Mouse (Mus musculus) embryo, embryonic 11.5 days (tissue): Measurements from ENCODE around the gene Cnpy2.
"Not testable (repeated sequence)": the region's sequence is repeated elsewhere in the genome, so short reads cannot be mapped to it uniquely, and the experiment has no call there.

Experiments
- DNase-seq: peaks from one replicate; pipeline ENCODE4 v3.0.0-alpha.2; 2012; ENCODE audit warnings: low read depth, low spot score

Gene Cnpy2

DNA sequence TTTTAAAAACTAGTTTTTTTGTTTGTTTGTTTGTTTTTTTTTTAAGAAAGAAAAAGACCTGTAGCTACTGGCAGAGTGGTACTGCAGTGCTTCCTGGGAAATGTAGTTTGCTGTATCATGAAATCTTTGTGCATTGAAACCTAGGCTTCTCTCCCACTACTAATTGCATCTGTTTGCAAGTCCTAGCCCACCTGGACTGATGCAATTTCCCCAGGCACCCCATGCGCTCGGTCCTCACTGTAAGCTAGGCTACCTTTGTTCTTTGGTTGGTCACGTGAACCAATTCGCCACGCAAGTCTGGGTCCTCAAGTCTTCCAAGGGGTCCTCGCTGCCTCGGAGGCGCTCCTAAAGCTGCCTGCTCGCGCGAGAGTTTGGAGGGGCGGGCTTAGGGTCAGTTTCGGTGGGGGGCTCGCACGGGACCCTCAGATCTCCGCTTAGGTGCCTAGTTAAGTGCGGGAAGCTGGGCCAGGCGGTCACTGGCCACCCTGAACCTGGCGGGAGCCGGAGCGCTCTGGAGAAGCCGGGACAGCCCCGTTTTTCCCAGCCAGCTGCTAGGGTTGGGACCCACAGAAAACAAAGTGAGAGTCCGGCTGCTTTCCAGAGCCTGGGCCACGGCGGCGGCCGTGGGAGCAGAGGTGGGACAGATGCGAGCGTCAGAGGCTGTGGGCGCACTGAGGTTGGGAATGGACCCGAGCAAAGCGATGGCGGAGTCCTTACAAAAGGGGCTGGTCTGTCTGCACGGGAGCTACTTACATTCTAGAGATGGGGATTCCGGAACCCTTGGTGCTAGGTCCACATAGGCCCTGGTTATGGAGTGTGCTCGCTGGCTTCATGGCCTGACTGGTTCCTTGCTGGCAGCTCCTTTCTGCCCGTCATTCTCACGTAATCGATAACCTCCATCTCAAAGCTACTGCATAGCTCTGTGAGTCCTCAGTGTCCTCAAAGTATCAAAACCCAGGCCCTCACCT is at the start of gene Cnpy2:
Gene Cnpy2 (plus strand): TSS at position 319 of the 968 bp plus-strand sequence.
- DNase-seq = peak; percentile 89

DNA sequence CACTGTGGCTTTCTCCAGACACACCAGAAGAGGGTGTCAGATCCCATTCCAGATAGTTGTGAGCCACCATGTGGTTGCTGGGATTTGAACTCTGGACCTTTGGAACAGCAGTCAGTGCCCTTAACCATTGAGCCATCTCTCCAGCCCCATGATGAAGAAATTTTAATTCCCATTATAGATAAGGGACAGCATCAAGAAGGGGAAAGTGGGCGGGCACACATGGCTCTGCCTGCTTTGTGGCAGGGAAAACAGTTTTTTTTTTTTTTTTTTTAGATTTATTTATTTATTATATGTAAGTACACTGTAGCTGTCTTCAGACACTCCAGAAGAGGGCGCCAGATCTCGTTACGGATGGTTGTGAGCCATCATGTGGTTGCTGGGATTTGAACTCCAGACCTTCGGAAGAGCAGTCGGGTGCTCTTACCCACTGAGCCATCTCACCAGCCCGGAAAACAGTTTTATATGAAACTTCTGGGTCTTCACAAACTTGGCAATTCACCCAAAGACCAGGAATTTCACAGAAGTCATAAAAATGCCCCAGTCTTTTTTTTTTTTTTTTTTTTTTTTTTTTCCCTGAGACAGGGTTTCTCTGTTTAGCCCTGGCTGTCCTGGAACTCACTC is 49.3 kb upstream of the Cnpy2 start:
- not testable (repeated sequence) for DNase-seq

DNA sequence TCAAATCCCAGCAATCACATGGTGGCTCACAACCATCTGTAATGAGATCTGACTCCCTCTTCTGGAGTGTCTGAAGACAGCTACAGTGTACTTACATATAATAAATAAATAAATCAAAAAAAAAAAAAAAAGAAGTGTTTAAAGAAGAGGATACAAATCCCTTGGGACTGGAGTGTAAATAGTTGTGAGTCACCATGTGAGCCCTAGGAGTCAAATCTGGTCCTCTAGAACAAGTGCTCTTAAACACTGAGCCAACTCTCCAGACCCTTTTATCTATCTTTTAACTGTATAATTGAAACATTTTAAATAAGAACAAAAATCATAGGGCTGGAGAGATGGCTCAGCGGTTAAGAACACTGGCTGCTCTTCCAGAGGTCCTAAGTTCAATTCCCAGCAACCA is 46.9 kb upstream of the Cnpy2 start:
- not testable (repeated sequence) for DNase-seq

DNA sequence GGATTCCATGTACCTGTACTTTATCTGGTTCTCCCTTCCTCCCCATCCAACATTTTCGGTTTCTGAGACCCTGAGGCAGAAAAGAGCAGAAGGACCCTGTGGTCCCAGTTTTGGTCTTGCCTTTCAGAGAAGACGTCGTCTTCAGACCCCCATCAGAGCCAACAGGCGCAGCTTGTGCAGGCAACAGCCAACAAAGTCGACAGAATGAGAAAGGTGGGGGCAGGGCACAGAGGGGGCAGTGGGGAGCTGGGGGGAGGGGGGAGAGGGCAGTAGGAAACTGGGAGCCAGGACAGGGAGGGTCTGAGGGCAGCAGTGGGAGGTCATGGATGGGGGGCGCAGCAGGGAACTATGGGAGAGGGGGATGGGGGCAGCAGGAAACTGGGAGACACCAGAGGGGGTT is 44.1 kb upstream of the Cnpy2 start:
- no peak for DNase-seq

DNA sequence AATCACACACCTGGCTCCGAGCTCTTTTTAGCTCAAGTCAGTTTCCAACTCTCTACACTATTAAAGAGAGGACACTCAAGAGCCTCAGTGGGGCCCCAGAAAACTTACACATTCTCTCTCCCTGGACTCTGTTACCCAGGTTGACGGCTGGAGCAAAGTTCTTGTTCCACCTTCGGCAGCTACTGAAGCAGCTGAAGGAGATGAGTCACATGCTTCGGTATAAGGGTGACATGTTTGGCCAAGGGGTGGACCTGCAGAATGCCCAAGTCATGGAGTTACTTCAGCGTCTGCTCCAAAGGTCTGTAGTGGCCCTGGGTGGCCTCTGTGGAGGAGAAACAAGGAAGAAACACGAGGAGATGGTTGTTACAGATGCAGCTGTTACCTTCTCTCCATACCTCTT is 41.3 kb upstream of the Cnpy2 start:
- no peak for DNase-seq

DNA sequence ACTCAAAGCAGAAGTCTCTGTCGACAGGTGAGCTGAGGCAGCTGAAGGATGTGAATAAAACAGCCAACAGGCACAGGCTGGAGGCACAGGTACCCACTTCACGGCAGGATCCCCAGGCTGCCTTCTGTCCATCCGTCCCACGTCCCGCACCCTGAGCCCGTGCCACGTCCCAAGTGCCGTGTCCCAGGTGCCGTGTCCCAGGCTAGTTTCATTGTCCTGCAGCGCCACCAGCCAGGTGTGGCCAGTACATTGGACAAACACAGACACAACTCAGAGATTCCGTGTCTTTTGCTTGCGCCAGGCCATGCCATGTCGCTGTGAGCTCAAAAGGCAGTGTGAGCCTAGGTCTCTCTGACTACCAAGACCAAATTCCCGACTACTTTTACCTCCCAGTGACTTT is 40.6 kb upstream of the Cnpy2 start:
- DNase-seq = no peak

DNA sequence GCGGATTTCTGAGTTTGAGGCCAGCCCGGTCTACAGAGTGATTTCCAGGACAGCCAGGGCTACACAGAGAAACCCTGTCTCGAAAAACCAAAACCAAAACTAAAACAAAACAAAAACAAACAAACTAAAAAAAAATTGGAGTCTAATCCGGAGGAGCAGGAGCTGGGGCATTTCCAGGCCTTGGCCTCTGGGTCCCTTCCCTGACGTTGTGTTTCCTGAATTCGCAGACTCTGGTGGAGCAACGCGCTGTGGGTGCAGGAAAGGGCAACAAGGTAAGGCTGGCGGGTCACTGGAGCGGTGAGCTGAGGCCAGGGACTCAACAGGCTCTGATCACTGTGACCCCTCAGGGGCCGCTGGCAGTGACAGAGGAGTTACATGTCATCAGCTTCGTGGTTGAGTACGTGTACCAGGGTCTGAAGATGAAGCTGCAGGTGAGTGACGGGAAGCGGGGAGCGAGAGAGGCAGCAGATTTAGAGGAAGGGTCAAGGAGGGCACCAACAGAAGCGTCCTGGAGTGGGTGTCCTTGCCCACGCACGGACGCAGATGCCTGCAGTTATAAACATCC is 39.3 kb upstream of the Cnpy2 start:
- no peak for DNase-seq

DNA sequence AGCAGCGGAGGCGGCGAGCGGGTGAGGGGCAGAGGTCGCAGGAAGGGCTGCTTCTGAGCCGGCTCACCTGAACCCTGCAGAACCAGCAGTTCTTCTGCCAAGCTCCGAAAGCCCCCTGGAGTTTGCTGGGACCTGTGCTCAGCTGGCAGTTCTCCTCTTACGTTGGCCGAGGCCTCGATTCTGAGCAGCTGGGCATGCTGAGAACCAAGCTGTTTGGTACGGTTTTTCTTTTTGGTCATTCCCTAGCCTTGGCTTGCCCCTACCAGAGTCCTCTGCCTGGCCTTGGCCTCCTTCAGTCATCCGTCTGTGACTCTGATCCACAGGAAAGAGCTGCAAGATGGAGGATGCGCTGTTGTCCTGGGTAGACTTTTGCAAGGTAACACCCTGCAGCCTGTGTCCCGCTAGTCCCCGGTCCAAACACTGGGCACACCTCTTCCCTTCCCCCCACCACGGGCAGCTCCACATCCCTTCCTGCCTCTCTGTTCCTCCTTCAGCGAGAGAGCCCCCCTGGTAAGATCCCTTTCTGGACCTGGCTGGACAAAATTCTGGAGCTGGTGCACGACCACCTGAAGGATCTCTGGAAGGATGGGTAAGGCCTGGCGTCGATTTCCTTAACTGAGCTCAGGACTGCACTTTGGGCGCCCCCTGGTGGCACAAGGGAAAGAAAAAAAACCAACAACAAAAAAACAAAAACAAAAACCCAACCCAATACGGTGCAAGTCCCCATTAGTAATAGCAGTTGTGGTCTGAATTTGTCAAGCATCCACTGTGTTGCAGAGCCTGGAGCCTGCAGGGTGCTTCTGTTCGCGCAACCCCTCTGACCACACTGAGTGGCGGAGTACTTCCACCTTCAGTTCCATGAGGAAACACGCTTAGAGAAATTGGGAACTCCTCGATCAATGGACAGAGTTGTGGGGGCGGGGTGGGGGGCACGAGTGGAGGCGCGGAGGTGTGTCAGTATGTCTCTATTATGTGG is 38.4 kb upstream of the Cnpy2 start:
- DNase-seq = peak; percentile 65

DNA sequence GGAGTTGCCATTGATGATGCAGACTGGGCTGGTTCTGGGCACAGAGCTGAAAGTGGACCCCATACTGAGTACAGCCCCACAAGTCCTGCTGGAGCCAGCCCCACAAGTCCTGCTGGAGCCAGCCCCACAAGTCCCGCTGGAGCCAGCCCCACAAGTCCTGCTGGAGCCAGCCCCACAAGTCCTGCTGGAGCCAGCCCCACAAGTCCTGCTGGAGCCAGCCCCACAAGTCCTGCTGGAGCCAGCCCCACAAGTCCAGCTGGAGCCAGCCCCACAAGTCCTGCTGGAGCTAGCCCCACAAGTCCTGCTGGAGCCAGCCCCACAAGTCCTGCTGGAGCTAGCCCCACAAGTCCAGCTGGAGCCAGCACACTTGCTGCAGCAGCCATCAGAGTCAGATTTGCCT is 31.7 kb upstream of the Cnpy2 start:
- not testable (repeated sequence) for DNase-seq

DNA sequence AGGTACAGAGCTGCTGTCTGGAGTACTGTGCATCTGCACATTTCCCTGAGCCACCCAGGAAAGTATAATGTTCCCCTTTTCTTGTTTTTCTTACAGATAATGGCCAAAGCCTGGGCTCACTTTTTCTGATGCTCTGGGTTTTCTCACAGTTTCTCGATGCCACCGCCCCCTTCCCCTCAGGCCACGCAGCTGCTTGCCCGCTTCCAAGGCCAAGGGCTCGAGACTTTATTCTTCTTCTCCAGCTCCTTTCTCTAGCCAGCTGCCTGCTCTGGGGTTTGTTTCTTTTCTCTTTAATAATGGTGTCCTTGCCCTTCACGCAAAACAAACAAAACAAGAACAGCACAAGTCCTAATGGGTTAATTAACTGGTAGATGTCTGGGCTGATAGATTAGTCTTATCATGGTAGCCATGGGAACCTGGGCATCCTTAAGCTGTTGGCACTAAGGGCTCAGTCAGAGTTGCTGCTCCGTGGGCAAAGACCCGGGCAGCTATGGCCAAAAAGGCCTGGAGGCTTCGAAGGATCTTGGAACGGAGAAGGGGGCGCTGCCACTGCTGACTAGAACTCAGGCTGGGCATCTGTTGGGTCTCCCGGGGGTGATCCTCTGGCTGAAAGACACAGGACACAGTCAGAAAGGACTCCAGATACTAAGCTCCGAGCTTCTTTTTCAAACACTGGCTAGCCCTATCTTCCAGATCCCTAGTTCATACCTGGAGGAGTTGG is 25.7 kb upstream of the Cnpy2 start:
- DNase-seq = no peak

DNA sequence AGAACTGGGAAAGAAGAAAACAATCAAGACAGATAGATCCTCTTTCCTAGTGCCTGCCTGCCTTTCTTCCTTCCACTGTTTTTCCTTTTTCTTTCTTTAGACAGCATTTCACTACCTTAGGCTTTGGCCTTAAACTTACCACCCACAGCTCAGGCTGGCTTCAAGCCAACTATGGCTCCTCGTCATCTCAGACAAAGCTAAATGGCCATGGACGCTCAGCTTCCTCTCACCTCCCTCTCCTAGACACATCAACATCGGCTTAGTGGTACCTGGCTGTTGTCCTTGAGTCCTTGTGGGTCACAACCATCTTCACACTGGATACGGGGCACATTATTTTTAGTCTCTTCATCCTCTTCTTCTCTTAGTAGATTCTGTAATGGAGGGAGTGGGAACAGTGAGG is 25.0 kb upstream of the Cnpy2 start:
- no peak for DNase-seq

DNA sequence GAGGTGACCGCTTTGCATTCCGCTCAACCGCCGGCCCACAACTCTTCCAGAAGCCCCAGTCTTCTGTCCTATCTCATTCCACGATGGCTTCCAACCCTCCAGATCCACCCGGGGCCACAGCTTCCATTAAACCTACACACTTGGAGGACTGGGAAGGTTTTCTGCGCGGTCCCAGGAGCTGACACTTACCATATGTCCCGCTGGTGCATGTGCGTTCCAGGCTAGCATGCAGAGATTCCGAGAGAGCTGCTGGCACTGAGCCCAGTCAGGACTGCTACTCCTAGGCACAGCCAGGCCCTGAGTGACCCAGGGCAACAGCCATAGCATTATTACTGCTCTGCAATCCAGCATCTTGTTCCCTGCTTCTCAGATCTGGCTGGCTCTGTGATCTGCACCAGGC is 24.6 kb upstream of the Cnpy2 start:
- DNase-seq = no peak

DNA sequence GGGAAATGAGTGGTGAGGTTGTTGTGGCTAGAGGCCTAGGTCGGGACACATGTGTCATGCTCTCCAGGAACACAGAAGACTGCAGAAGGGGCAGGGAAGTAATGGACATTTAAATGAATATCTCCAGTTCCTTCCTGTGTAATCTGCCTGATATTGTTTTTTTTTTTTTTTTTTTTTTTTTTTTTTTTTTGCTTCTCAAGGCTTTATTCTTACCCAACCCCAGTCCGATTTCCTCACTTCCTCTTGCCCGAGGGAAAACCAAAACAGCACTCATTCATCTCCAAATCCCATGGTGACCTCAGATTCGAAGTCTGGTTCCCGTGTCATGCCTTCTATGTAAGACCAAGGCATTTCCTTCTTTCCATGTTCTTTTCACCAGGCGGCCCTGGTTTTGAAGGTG is 24.0 kb upstream of the Cnpy2 start:
- no peak for DNase-seq

DNA sequence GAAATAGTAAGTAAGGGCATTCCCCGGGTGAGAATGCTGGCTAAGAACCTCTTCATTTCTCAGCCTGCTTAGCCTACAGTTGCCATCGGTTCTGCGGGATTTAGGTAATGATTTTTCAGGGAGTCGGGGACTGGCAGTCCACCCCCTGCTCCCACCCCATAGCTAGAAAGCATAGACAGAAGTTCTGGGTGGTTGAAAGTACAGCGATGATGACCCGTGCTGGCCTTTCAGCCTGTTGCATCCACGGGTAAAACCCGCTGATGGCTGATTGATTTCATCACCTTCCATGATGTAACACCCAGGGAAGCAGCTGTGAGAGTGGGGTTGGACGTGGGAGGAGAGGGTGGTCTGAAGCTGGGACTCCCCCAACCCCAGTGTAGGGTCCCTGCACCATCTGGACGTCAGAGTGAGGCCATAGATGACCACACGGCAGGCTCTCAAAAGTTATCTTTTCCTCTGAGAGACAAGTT is 23.5 kb upstream of the Cnpy2 start, which contains the start of gene Il23a:
Gene Il23a (minus strand): TSS at position 51 of the 470 bp plus-strand sequence.
- DNase-seq = no peak

DNA sequence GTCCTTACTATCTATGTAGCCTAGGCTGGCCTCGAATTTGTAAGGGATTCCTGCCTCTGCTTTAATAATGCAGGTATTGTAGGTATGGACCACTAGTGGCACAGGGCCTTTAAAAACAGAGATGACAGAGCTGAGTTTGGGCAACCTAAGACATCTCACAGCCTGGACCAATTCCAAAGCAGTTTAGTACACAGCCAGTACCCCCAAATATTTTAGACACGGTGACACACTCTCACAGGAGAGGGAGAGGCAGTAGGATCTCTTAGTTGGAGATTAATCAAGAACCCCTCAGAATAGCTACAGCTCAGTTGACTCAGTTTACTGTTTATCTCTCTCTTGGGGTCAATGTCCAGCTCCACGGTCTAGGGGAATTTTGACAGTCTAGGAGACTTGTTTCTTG is 19.9 kb upstream of the Cnpy2 start:
- no peak for DNase-seq

DNA sequence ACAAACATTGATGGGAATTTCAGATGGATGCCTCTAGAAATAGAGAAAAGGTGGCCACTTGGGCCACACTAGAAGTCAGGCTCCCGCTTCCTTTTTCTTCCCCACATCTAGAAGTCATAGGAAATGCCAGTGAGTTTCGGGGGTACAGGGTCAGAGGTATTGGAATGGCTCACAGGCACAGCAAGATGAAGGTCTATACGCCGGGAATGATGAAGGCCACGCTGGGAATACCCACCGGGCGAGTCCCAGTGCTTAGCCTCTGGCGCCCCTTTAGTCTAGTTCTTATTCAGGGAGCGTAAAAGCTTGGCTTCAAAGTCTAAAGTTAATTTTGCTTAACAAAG is 19.5 kb upstream of the Cnpy2 start:
- no peak for DNase-seq

DNA sequence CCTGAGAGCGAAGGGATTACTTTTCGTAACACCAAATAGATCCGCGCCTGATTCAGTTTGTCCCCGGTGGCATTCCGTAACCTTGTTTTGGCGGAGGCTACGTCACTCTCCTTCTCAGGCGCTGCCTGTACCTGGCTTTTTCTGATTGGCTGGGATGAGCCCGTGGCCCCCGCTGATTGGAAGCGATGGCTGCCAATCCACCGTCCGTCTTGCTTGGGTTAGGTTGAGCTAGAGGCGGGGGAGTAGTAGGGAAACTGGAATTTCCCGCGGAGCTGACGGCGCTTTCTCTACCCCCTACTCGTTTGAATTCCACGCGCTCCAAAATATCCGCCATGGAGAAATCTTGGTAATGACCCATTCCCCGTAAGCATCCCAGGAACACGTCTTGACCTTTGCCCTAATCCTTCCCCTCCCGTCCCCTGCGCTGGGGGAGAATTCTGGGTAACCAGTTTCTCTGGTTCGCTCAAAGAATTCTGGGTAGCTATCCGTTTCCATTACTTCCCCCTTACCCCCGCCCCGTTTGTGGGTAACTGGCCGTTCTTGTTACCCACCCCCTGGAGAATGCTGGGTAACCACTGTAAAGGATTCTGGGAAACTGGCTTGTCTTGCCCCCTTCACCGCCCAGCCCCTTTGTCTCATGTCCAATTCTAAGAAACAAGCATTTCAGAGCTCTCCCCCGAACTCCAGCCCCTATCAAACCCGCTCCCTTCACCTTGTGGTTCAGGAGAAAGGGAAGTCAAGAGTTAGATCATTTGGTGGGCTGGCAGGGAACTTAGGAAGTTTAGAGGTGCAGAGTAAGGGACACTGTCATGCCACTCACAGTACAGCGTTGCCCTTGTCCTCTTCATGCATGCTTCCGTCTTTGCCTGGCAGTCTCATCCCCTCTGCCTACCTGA is 18.9 kb upstream of the Cnpy2 start, which contains the start of gene Pan2:
Gene Pan2 (plus strand): TSS at position 210 of the 896 bp plus-strand sequence.
- DNase-seq = peak; percentile 99

DNA sequence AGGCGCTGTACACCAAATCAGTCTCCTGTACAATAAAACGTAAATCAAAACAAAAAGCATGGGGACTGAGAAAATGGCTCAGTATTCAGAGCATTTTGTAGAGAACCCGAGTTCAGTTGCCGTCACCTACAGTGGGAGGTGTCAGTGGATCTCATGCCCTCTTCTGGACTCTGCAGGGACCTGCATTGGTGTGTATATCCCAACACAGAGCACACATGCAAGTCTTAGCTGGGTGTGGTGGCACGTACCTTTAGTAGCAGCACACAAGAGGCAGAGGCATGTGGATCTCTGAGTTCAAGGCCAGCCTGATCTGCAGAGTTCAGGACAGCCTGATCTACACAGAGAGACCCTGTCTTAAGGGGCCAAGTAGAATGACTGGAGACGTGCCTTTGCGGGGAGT is 12.6 kb upstream of the Cnpy2 start:
- no peak for DNase-seq

DNA sequence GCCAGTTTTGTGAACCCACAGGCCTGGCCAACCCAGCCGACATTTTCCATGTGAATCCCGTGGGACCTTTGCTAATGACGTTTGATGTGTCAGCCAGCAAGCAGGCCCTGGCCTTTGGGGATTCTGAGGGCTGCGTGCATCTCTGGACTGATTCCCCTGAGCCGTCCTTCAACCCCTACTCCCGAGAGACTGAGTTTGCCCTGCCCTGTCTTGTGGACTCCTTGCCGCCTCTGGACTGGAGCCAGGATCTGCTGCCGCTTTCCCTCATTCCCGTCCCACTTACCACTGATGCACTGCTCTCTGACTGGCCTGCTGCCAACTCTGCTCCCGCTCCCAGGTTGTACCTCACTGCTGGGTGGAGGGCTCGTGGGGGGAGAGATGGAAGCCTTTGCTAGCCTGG is 12.1 kb upstream of the Cnpy2 start:
- no peak for DNase-seq

DNA sequence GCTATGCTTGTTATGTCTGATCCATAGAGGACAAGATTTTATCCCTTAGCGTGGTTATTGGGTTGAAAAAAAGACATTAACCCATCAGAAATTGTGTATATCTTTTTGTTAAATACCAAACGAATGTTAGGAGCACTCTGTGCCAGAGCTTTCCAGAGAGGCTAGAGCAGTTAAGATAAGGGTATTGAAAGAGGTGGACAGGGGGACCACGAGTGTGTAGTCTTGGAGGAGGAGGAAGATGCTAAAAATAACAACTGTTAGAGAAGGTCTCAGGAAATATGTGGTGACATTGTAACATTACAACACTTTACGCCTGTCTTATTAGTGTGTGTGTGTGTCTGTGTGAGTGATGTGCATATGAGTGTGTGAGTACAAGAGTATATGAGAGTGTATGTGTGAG is 11.4 kb upstream of the Cnpy2 start:
- no peak for DNase-seq
